Mouse (Mus musculus) heart, postnatal 4 days (tissue): ENCODE measurements at regions not wholly inside any gene's neighbourhood (a gene's known extent, or its start where the extent isn't known, plus 50 kb on each side); places are given as distances from the start of the nearest gene placed in this dataset.
"Not testable (repeated sequence)": the region's sequence is repeated elsewhere in the genome, so short reads cannot be mapped to it uniquely, and the experiment has no call there.

Experiments
- DNase-seq: peaks from one replicate; pipeline ENCODE4 v3.0.0; 2021

DNA sequence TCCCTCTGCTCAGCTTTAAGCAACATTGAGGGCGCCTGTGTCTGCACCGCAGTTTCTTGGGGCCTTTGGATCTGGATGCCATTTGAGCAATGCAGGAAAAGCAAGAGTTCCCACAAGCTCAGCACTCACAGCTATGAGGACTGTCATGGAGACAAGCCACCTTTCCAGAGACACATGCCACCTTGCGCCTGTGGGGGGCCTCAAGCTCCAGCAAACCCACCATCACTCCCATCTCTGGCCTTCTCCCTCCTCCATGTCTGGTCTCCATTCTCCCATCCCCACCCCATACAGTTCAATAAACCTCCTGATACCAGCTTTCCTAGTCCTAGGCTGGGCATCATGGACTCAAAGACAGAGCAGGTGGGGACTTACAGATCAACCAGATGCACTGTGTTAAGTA, 97.8 kb downstream of the Wdr11 start:
- no peak for DNase-seq

- no peak for DNase-seq
Measured at GRCm38 (mm10) chr7:129690868-129691267, 99.2 kb downstream of the Wdr11 start.

DNA sequence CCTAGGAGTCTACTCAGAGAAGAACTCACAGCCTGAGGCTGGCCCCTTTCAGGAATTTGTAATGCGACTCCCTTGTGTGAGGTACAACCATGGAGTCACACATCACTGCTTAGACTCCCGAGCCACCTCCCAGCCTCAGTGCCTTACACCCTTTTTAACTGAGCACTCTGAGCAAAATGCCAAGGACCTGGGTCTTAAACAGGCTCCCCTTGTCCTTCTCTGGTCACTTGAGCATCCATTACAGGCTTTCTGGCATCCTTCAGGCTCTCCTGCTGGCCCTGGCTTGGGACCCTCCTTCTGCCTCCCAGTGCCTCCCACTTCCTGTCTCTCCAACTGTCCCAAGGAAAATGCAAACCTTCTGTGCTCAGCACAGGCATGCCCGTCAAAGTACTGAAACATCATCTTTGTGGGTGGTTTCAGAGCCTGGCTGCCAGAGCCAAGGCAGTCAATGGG, 100.0 kb downstream of the Wdr11 start:
- peak; percentile 10 for DNase-seq

GRCm38 (mm10) chr7:129693635-129694034, 102.0 kb downstream of the Wdr11 start:
- DNase-seq = no peak

DNA sequence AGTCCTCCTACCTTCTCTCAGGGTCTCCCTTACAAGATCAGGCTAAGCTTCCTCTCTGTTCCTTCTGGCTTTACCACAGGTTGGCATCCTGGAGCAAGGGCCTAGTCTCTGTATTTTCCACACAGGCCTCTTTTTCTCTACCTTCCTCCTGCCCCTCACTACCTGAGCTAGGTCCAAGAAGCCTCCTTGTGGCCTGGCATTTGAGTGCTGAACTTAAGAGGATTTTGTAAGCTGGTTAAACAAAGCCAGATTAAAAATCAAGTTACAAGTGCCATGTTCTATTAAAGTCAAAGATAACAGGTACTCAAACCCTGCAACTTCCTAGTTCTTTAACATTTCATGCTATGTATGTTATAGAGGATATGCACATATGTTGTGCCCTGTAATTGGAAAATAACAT, 102.5 kb downstream of the Wdr11 start:
- no peak for DNase-seq

GRCm38 (mm10) chr7:129699931-129700570, 108.4 kb downstream of the Wdr11 start:
- no peak for DNase-seq

DNA sequence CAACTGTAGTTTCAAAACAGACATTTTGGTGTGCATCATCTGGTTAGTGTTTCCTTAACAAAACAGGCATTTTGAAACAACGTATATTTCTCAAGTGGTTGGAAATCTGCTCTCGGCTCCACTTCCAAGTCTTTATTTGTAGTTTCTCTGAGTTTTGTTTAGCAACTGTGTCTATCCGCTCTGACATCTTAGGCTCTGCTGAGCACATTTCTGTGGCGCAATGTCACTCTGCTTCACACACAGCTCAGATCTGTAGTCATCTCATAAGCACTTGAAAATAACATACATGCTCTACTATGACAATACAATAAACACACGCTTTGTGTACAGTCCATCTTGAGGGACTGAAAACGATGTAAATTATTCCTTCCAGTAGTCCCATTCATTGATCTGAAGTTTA, 135.9 kb downstream of the Wdr11 start:
- DNase-seq = no peak

GRCm38 (mm10) chr7:129729709-129730238, 138.1 kb downstream of the Wdr11 start:
- peak; percentile 8 for DNase-seq

- DNase-seq = peak; percentile 22
Measured at GRCm38 (mm10) chr7:129730785-129731352, 139.2 kb downstream of the Wdr11 start.

- no peak for DNase-seq
Measured at GRCm38 (mm10) chr7:129742657-129743056, 151.0 kb downstream of the Wdr11 start.

- DNase-seq = no peak
Measured at GRCm38 (mm10) chr7:129743955-129744666, 152.4 kb downstream of the Wdr11 start.

DNA sequence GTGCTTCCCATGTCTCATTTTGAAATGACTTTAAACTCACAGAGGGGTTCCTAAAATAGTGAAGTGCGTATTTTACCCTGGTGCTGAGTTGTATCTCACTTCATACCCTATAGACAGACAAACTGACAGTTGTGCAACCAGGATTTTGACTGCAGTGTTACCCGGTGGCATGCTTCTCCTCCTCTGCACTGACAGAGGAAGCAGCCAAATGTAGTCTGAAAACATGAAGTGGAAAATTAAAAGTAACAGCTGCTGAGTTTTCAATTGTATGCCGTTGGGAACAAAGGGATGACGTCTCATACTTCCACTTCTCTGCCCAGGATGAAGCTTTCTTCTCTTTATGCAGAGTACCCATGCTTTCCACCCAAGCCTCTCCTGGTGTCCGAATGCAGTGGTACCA, 155.0 kb downstream of the Wdr11 start:
- DNase-seq = no peak

DNA sequence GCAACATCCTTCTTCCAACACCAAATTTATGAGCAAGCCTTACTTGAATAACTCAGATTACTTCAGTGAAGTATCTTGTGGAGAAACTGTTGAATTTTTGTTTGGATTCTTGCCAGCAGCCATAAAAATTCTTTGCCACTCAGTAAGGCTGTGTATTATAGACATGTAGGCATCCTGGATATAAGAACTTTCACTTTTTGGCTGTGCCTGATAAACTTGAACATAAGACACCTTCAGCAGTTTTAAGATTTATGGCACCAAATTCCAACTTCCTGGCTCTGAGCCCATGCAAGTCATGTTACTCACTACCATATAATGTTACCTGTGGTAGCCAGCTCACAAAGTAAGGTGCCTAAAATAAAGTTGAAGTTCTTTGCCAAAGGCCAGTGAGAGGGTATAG, 159.3 kb downstream of the Wdr11 start:
- DNase-seq = no peak

DNA sequence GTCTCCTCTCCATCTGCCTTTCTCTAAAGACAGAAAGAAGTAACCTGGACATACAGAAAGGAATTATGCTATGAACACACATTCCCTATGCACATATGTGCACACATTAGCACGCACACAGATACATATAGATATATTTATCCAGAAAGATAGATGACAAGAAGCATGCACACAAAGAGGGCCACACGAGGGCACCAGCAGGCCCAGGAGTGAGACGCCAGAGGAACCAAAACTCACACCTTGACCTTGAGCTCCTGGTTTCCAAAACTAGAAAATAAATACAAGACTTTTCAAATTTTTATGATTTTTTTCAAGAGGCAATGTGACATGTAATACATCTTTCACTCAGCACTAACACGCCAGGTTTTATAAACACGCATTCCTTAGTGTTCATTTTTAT, 163.1 kb downstream of the Wdr11 start:
- DNase-seq = no peak

- DNase-seq = no peak
Measured at GRCm38 (mm10) chr7:129756138-129756537, 164.5 kb downstream of the Wdr11 start.

DNA sequence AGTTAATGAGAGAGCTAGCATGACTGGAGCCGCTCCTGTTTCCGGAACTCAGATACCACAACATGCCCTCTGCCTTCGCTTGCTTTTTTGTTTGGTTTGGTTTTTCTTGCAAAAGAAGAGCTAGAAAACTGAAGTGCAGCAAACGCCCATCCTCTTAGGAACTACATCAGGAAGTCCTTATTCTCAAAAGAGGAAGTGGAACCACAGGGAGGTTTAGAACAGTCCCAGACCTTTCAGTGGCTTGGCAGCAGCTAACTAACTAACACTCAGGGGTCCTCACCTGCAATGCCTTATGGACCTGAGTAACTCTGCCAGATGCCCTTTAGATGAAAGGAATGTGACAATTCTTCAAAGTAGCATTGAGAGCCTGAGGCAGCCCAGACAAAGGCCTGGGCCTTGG, 168.2 kb downstream of the Wdr11 start:
- no peak for DNase-seq

DNA sequence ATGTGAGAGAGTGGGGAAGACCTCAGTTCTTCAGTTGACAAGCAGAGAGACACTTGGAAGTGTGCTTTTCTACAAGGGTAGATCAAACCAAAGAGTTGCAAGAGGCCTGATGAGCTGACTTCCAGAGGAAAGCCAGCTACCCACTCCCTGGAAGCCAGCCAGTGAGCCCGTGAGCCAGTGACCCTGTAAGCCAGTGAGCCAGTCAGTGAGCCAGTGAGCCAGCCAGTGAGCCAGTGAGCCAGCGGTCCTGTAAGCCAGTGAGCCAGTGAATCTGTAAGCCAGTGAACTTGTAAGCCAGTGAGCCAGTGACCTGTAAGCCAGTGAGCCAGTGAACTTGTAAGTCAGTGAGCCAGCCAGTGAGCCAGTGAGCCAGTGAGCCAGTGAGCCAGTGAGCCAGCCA, 168.7 kb downstream of the Wdr11 start:
- no peak for DNase-seq

GRCm38 (mm10) chr7:129763754-129764153, 172.1 kb downstream of the Wdr11 start:
- no peak for DNase-seq

GRCm38 (mm10) chr7:129764456-129764970, 172.8 kb downstream of the Wdr11 start:
- DNase-seq = no peak

DNA sequence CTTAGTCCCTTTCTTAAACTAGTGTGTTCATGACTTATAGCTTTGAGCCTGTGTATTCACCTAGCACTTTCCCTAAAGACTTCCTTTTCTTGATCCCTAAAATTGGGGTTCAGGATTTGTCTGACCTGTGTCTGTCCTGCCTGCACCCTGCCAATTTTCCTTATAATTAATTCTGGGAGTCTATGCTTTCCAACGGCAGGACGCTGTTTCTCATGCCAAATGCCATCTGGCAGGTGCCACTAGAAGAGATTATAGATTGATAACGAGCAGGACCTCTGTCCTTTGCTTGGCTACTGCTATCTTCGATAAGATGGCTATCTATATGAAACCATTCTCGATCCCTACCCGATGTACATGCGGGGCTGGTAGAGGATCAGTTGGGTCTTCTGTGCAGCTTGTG, 174.0 kb downstream of the Wdr11 start:
- no peak for DNase-seq

DNA sequence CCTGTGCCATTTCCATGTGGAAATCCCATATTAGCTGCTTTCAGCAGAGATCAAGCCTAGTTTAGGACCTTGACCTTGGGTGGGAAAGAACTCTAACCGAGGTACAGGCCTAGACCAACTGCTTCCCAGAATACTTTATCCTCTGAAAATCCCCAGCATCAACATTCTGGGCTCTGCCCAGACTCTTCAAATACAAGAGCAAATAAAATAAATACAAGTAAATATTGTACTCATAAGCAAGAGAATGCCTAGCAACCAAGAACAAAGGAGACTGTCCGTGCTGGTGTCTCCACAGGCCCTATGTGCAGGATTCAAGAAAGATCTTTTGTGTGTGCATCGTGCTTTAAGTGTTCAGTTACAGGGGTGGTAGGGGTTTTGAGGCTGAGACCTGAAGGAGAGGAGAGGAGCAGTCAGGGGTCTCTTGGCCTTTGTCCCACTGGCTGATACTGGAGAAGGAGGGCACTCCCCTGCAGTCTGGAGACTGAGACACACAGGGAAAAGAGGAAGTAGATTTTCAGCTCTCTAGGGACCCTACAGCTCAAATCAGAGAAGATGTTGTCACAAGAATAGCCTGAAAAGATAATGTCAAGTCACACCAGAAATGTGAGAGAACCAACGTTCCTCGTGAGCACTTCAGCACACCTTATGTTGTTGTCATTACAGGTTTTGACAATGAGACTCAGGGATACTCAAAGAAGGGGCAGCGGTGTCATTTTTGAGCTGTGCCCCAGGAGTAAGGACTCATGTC, 174.6 kb downstream of the Wdr11 start:
- DNase-seq = no peak

- DNase-seq = not testable (repeated sequence)
Measured at GRCm38 (mm10) chr7:129769673-129770072, 178.0 kb downstream of the Wdr11 start.

DNA sequence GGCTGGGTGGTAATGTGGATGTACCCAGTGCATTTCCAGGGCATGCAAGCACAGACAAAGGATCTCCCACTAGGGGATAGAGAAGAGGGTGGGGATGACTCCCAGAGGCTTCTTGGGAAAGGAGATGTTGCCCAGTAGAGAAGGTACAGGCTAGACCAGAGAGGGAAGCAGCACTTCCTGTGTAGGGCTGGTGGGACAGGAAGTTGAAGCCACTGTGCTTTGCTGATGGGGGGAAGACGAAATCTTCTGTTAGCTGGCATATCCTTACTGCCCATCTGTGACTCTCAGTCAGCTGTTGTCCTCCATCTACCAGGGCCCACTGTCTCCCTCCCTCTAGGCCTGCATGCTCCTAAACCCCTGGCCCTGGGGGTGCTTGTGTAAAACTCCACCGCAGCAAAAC, 180.2 kb downstream of the Wdr11 start:
- DNase-seq = no peak
